Mouse (Mus musculus) C2C12 (cell line): ENCODE measurements at regions not wholly inside any gene's neighbourhood (a gene's known extent, or its start where the extent isn't known, plus 50 kb on each side); places are given as distances from the start of the nearest gene placed in this dataset.

Source experiments
- CTCF ChIP-seq: IDR thresholded peaks from one replicate; pipeline ENCODE4 v1.5.1; 2011; ENCODE audit not compliant: control insufficient read depth, insufficient read depth, insufficient read length
- MAX ChIP-seq: IDR thresholded peaks from one replicate; pipeline ENCODE4 v1.6.1; 2011; ENCODE audit warnings: mild to moderate bottlenecking, control low read depth
- MYOD1 ChIP-seq: IDR thresholded peaks from one replicate; pipeline ENCODE4 v1.6.1; 2011; ENCODE audit warnings: low read depth; ENCODE audit not compliant: control insufficient read depth, insufficient read length
- USF1 ChIP-seq: IDR thresholded peaks from one replicate; pipeline ENCODE4 v1.6.1; 2011; ENCODE audit warnings: low read depth, mild to moderate bottlenecking, control low read depth, moderate library complexity

GRCm38 (mm10) chr15:27145860-27146259 lies 250.5 kb upstream of the Fbxl7 start:
- TF ChIP-seq USF1: no peak
- no peak for TF ChIP-seq CTCF
- no peak for TF ChIP-seq MYOD1
- TF ChIP-seq MAX: no peak
